Mouse (Mus musculus) neural tube, embryonic 15.5 days (tissue): ENCODE measurements around the gene Prdm9. TPM values are rescaled to one million over a fixed set of nuclear protein-coding genes. Genes with fewer than 3 reads are reported as not detected.

Experiments used
- ATAC-seq: fragments of 200-750 bp; cut with Nextera tagmentation; 2 replicates; pipeline ENCODE4 v1.8.0; 2017; ENCODE audit warnings: mild to moderate bottlenecking, moderate TSS enrichment, moderate library complexity; ENCODE audit not compliant: low FRiP score
- H3K27ac ChIP-seq: fragments of 300-500 bp; sonication (generic); replicated peaks from 2 replicates; pipeline ENCODE4 v1.5.1; 2015; ENCODE audit warnings: mild to moderate bottlenecking, inconsistent platforms
- H3K27me3 ChIP-seq: fragments of 300-500 bp; sonication (generic); replicated peaks from 2 replicates; pipeline ENCODE4 v1.6.1; 2015; ENCODE audit warnings: inconsistent platforms
- H3K36me3 ChIP-seq: fragments of 300-500 bp; sonication (generic); 2 replicates; pipeline ENCODE4 v1.6.1; 2015; ENCODE audit warnings: inconsistent platforms
- H3K4me1 ChIP-seq: fragments of 300-500 bp; sonication (generic); 2 replicates; pipeline ENCODE4 v1.6.1; 2015; ENCODE audit warnings: inconsistent platforms
- H3K4me2 ChIP-seq: fragments of 300-500 bp; sonication (generic); 2 replicates; pipeline ENCODE4 v1.6.1; 2015; ENCODE audit warnings: inconsistent platforms, mild to moderate bottlenecking, moderate library complexity
- H3K4me3 ChIP-seq: fragments of 300-500 bp; sonication (generic); replicated peaks from 2 replicates; pipeline ENCODE4 v1.5.1; 2015; ENCODE audit warnings: mild to moderate bottlenecking, inconsistent platforms
- H3K9ac ChIP-seq: fragments of 300-500 bp; sonication (generic); replicated peaks from 2 replicates; pipeline ENCODE4 v1.6.1; 2015; ENCODE audit warnings: mild to moderate bottlenecking, inconsistent platforms
- H3K9me3 ChIP-seq: fragments of 300-500 bp; sonication (generic); replicated peaks from 2 replicates; pipeline ENCODE4 v1.6.1; 2016; ENCODE audit warnings: inconsistent platforms
- WGBS: fragments of 180-500 bp; shearing (Covaris S2); methylation state at CpG from one replicate; pipeline ENCODE4 v1.1.7; 2015; ENCODE audit warnings: mixed read lengths; 5-methylcytosine and 5-hydroxymethylcytosine counted together
- polyA plus RNA-seq: library from polyadenylated mRNA; unstranded; fragments of >200 nt; fragmentation: Nextera tagmentation; extraction: Ambion mirVana; gene quantifications from 2 replicates; pipeline ENCODE4 v1.2.1, GENCODE M21; 2015

Prdm9 gene
- polyA plus RNA-seq, 1 experiment from 2014 or later: 2.3 TPM

DNA sequence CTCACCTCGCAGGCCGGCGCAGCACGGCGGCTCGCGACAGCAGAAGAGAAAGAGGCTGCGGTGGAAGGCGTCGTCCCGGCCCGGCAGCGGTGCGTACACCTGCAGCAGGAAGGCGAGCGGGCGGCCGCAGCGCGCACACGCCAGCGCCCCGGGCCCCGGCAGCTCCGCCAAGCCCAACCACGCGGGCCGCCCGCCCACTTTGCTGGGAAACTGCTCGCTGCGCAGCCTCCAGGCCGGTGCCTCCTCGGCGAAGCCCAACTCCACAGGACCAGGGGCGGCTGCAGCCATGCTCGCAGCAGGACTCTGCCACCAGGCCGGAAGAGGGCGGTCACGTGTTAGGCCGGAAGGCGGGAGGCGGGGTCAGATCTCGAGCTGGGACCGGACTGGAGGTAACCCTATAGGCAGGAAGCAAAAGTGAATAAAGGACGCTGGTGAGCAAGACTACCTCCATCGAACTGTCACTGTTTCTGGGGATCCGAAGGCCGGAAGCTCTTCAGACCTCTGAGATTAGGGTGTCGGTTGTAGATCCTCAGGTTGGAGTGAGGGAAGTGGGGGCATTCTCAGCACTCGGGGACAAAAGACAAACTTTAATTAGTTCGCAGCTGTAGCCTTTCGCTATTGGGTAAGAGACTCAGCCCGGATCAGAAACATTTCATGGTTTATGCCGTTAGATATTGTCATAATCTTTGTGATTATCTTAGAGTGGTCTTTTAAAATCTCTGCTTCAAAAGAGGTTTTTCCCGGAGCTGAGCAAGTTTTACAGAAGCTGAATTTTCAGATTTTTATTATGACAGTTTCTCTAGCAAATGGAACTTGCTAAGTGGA is 37.0 kb downstream of the Prdm9 start, which contains the start of gene Pdcd2:
Pdcd2 (minus strand) TSS at position 316 of the 825 bp plus-strand sequence.
- Histone ChIP-seq H3K27ac (peak within 1 kb of the TSS; percentile 89), H3K9ac (peak within 1 kb of the TSS; percentile 96), H3K4me1 (peaks cover 18% of the 10 kb centered on the region), H3K27me3 (no peaks in the 10 kb centered on the region), H3K4me2 (peak within 1 kb of the TSS; percentile 74), H3K9me3 (no peaks in the 10 kb centered on the region), H3K4me3 (peak within 1 kb of the TSS; percentile 97), H3K36me3 (peaks cover 17% of the 10 kb centered on the region)
- 2% methylated on average over 55 of the region's 55 CpGs for WGBS
- ATAC-seq: peak; percentile 97

GRCm38 (mm10) chr17:15526304-15526703 is 37.9 kb downstream of the Prdm9 start:
- Histone ChIP-seq H3K9ac (peak overlapping the region; percentile 96), H3K4me1 (peaks cover 18% of the 10 kb centered on the region), H3K27me3 (no peaks in the 10 kb centered on the region), H3K36me3 (peaks cover 26% of the 10 kb centered on the region), H3K4me2 (peak overlapping the region; percentile 74), H3K4me3 (peak overlapping the region; percentile 97), H3K27ac (peak overlapping the region; percentile 89; the same call in 1 of the 2 replicates), H3K9me3 (no peaks in the 10 kb centered on the region)
- WGBS: 11% methylated on average over 10 of the region's 10 CpGs
- no peak for ATAC-seq

GRCm38 (mm10) chr17:15518766-15519165 is 45.4 kb downstream of the Prdm9 start:
- Histone ChIP-seq H3K27me3 (no peaks in the 10 kb centered on the region), H3K36me3 (peaks cover 84% of the 10 kb centered on the region), H3K27ac (no peak overlapping the region), H3K4me3 (no peak overlapping the region), H3K9ac (no peak overlapping the region), H3K9me3 (no peaks in the 10 kb centered on the region), H3K4me1 (no peaks in the 10 kb centered on the region), H3K4me2 (no peak overlapping the region)
- WGBS: 97% methylated on average over 1 of the region's 1 CpGs
- ATAC-seq: no peak

- H3K36me3 ChIP-seq: peaks cover 87% of the 10 kb centered on the region
- no peak overlapping the region for H3K9ac ChIP-seq
- no peak overlapping the region for H3K4me3 ChIP-seq
- H3K4me1 ChIP-seq: no peaks in the 10 kb centered on the region
- whole genome bisulfite sequencing: 93% methylated on average over 5 of the region's 5 CpGs
- no peak overlapping the region for H3K4me2 ChIP-seq
- H3K27ac ChIP-seq: no peak overlapping the region
- H3K27me3 ChIP-seq: no peaks in the 10 kb centered on the region
- no peak for ATAC-seq
- H3K9me3 ChIP-seq: no peaks in the 10 kb centered on the region
These were observed 46.0 kb downstream of the Prdm9 start for GRCm38 (mm10) chr17:15518186-15518585.

DNA sequence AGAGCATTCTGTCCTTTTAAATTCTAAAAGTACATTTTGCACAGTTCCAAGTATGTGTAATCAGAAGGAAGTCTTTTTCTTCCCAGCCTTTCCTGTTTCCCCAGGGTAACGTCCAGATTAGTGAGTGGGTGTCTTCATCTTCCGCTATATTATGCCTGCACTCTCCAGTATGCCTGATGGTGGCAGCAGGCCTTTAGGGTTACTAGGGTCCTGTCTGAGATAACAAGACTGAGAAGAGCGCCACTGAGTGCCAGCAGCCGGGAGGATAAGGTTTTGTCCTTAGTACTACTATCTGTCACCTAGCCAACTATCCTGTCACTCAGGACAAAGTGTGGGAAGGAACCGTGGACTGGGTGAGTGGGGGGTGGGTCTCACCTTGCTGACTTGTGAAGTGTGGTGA is 46.4 kb downstream of the Prdm9 start:
- no peaks in the 10 kb centered on the region for H3K9me3 ChIP-seq
- ATAC-seq: no peak
- WGBS: 80% methylated on average over 5 of the region's 5 CpGs
- H3K4me1 ChIP-seq: no peaks in the 10 kb centered on the region
- H3K4me2 ChIP-seq: no peak overlapping the region
- peaks cover 84% of the 10 kb centered on the region for H3K36me3 ChIP-seq
- no peak overlapping the region for H3K27ac ChIP-seq
- H3K27me3 ChIP-seq: no peaks in the 10 kb centered on the region
- no peak overlapping the region for H3K4me3 ChIP-seq
- no peak overlapping the region for H3K9ac ChIP-seq

GRCm38 (mm10) chr17:15510694-15511093 is 53.5 kb downstream of the Prdm9 start:
- H3K4me2 ChIP-seq: no peak overlapping the region
- no peak overlapping the region for H3K9ac ChIP-seq
- no peaks in the 10 kb centered on the region for H3K4me1 ChIP-seq
- 34% methylated on average over 2 of the region's 2 CpGs for WGBS
- no peak overlapping the region for H3K4me3 ChIP-seq
- peaks cover 90% of the 10 kb centered on the region for H3K36me3 ChIP-seq
- no peak for ATAC-seq
- no peaks in the 10 kb centered on the region for H3K27me3 ChIP-seq
- H3K9me3 ChIP-seq: no peaks in the 10 kb centered on the region
- H3K27ac ChIP-seq: no peak overlapping the region

DNA sequence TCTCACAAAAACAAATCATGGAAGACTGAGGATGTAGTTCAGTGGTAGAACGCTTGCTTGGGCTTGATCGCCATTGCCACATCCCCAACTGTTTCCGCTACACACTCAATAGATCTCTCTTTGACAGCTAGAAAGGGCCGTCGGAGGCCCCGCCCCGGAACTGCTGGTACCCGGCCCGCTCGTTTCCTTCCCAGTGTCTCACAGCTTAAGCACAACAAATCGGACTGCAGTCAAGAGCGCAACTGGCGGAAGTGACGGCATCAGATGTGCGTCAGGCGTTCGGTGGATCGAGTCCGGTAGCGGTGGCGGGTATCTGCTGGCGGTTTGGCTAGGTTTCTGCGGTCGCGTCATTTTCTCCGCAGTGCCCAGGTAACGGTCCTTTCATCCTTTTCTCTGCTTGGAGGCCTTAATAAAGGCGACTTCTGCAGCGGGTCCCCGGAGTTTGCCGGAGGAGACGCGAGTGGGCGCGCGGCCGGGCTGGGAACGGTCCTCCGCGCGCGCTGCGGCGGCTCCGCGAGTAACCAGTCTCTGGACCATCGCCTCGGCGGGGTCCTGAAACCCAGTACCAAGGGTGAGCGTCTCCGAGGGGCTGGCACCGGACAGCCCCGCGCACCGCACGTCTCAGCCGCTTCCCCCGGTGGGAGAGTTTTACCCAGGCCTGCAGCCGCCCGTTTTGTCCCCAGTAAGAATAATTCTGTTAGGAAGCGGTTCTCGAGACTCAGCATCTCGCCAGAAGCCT is 64.3 kb downstream of the Prdm9 start, which contains the start of the genes Psmb1 and Tbp:
Psmb1 (minus strand) TSS at position 96 of the 739 bp plus-strand sequence.
Tbp (plus strand) TSS at position 233 of the 739 bp plus-strand sequence.
- H3K4me3 ChIP-seq: peak within 1 kb of the TSS; percentile 95
- H3K27me3 ChIP-seq: no peaks in the 10 kb centered on the region
- H3K36me3 ChIP-seq: peaks cover 17% of the 10 kb centered on the region
- peak within 1 kb of the TSS; percentile 81 for H3K9ac ChIP-seq
- peaks cover 43% of the 10 kb centered on the region for H3K4me1 ChIP-seq
- peak within 1 kb of the TSS; percentile 92 for H3K27ac ChIP-seq
- peak; percentile 92 for ATAC-seq
- under 1% methylated on average over 60 of the region's 63 CpGs for WGBS
- H3K9me3 ChIP-seq: no peaks in the 10 kb centered on the region
- peak within 1 kb of the TSS; percentile 90 for H3K4me2 ChIP-seq

- H3K9ac ChIP-seq: peak overlapping the region; percentile 71
- WGBS: 48% methylated on average over 7 of the region's 7 CpGs
- peak overlapping the region; percentile 90 for H3K4me2 ChIP-seq
- peaks cover 12% of the 10 kb centered on the region for H3K36me3 ChIP-seq
- H3K4me1 ChIP-seq: peaks cover 46% of the 10 kb centered on the region
- H3K4me3 ChIP-seq: peak overlapping the region; percentile 95
- no peaks in the 10 kb centered on the region for H3K9me3 ChIP-seq
- peak overlapping the region; percentile 92 for H3K27ac ChIP-seq
- no peaks in the 10 kb centered on the region for H3K27me3 ChIP-seq
- ATAC-seq: no peak
These were observed 65.4 kb downstream of the Prdm9 start for GRCm38 (mm10) chr17:15498753-15499113.

- ATAC-seq: peak; percentile 96
- Histone ChIP-seq H3K4me3 (peak overlapping the region; percentile 95), H3K9ac (peak overlapping the region; percentile 71), H3K27me3 (no peaks in the 10 kb centered on the region), H3K27ac (peak overlapping the region; percentile 92), H3K36me3 (peaks cover 16% of the 10 kb centered on the region), H3K9me3 (no peaks in the 10 kb centered on the region), H3K4me2 (peak overlapping the region; percentile 90), H3K4me1 (peaks cover 46% of the 10 kb centered on the region)
- under 1% methylated on average over 50 of the region's 50 CpGs for WGBS
These were observed 66.0 kb downstream of the Prdm9 start for GRCm38 (mm10) chr17:15497882-15498752.
